Mouse (Mus musculus): Measurements from ENCODE around the gene Bfsp2. TPM values are rescaled to one million over a fixed set of nuclear protein-coding genes. Genes with fewer than 3 reads are reported as not detected.
A peak's percentile ranks its signal among the peaks of the same experiment; 100 is the strongest.
"Not testable (repeated sequence)": the region's sequence is repeated elsewhere in the genome, so short reads cannot be mapped to it uniquely, and the experiment has no call there.

Bfsp2 gene
- polyA plus RNA-seq, 1 experiment from 2014 or later: 1.0 TPM

GRCm38 (mm10) chr9:103418786-103419185 lies 61.4 kb downstream of the Bfsp2 start:
- 91% methylated on average over 2 of the region's 2 CpGs for WGBS
- DNase-seq (ENCODE audit: low spot score): no peak
- H3K27me3 ChIP-seq (ENCODE audit: low read depth, poor library complexity, severe bottlenecking): no peaks in the 10 kb centered on the region

GRCm38 (mm10) chr9:103418267-103418666 lies 62.0 kb downstream of the Bfsp2 start:
- H3K36me3 ChIP-seq; H3K27ac ChIP-seq; H3K4me3 ChIP-seq; H3K27me3 ChIP-seq (ENCODE audit: low read depth, poor library complexity, severe bottlenecking); H3K9me3 ChIP-seq (replicated peaks); DNase-seq (ENCODE audit: low spot score): not testable (repeated sequence)
- H3K4me1 ChIP-seq: peaks cover 21% of the 10 kb centered on the region
- WGBS: 94% methylated on average over 1 of the region's 1 CpGs

More at GRCm38 (mm10) chr9:103418786-103419185, 61.4 kb downstream of the Bfsp2 start:
- Histone ChIP-seq H3K9me3 (replicated peaks) (no peaks in the 10 kb centered on the region), H3K36me3 (no peaks in the 10 kb centered on the region), H3K27ac (no peak overlapping the region), H3K4me3 (no peak overlapping the region), H3K4me1 (peaks cover 17% of the 10 kb centered on the region)

GRCm38 (mm10) chr9:103413457-103413856 lies 66.8 kb downstream of the Bfsp2 start:
- no peak overlapping the region for H3K4me3 ChIP-seq
- H3K36me3 ChIP-seq: no peaks in the 10 kb centered on the region
- no peaks in the 10 kb centered on the region for H3K27me3 ChIP-seq (ENCODE audit: low read depth, poor library complexity, severe bottlenecking)
- WGBS: 53% methylated on average over 9 of the region's 9 CpGs
- peaks cover 24% of the 10 kb centered on the region for H3K4me1 ChIP-seq
- no peak overlapping the region for H3K27ac ChIP-seq
- DNase-seq (ENCODE audit: low spot score): no peak
- no peaks in the 10 kb centered on the region for H3K9me3 ChIP-seq (replicated peaks)

GRCm38 (mm10) chr9:103409119-103409518 lies 71.1 kb downstream of the Bfsp2 start:
- no peaks in the 10 kb centered on the region for H3K36me3 ChIP-seq
- no peak for DNase-seq (ENCODE audit: low spot score)
- H3K4me1 ChIP-seq: peaks cover 25% of the 10 kb centered on the region
- no peak overlapping the region for H3K4me3 ChIP-seq
- H3K27ac ChIP-seq: no peak overlapping the region; the same call in 1 of the 2 replicates
- no peaks in the 10 kb centered on the region for H3K27me3 ChIP-seq (ENCODE audit: low read depth, poor library complexity, severe bottlenecking)
- no peaks in the 10 kb centered on the region for H3K9me3 ChIP-seq (replicated peaks)
- 81% methylated on average over 2 of the region's 2 CpGs for WGBS

- Histone ChIP-seq H3K27ac (no peak overlapping the region; the same call in 1 of the 2 replicates), H3K9me3 (replicated peaks) (no peaks in the 10 kb centered on the region)
- no peak for DNase-seq (ENCODE audit: low spot score)
Observed at GRCm38 (mm10) chr9:103408136-103408777, 72.0 kb downstream of the Bfsp2 start.

GRCm38 (mm10) chr9:103403331-103403973 lies 76.8 kb downstream of the Bfsp2 start:
- Histone ChIP-seq H3K4me1 (peaks cover 9% of the 10 kb centered on the region), H3K27me3 (ENCODE audit: low read depth, poor library complexity, severe bottlenecking) (peaks cover 5% of the 10 kb centered on the region; the same call in 1 of the 2 replicates), H3K9me3 (replicated peaks) (no peaks in the 10 kb centered on the region; the same call in 1 of the 2 replicates), H3K36me3 (no peaks in the 10 kb centered on the region), H3K4me3 (no peak overlapping the region), H3K27ac (no peak overlapping the region)
- WGBS: 87% methylated on average over 4 of the region's 4 CpGs
- DNase-seq (ENCODE audit: low spot score): no peak

More at GRCm38 (mm10) chr9:103408136-103408777, 72.0 kb downstream of the Bfsp2 start:
- H3K27me3 ChIP-seq (ENCODE audit: low read depth, poor library complexity, severe bottlenecking): no peaks in the 10 kb centered on the region
- 82% methylated on average over 4 of the region's 4 CpGs for WGBS
- peaks cover 17% of the 10 kb centered on the region for H3K4me1 ChIP-seq
- no peaks in the 10 kb centered on the region for H3K36me3 ChIP-seq
- no peak overlapping the region for H3K4me3 ChIP-seq

- Histone ChIP-seq H3K36me3 (no peaks in the 10 kb centered on the region), H3K4me3 (no peak overlapping the region), H3K9me3 (replicated peaks) (no peaks in the 10 kb centered on the region; the same call in 1 of the 2 replicates), H3K27me3 (ENCODE audit: low read depth, poor library complexity, severe bottlenecking) (peaks cover 23% of the 10 kb centered on the region; the same call in 1 of the 2 replicates), H3K27ac (0 out of 2 replicates have a peak overlapping the region, but pooled peaks have one; percentile 6), H3K4me1 (peaks cover 13% of the 10 kb centered on the region)
- peak; percentile 64 for DNase-seq (ENCODE audit: low spot score)
- WGBS: 57% methylated on average over 21 of the region's 21 CpGs
Observed at GRCm38 (mm10) chr9:103398509-103399157, 81.6 kb downstream of the Bfsp2 start.

- 90% methylated on average over 11 of the region's 11 CpGs for WGBS
- no peak overlapping the region for H3K27ac ChIP-seq
- peaks cover 45% of the 10 kb centered on the region; the same call in 1 of the 2 replicates for H3K27me3 ChIP-seq (ENCODE audit: low read depth, poor library complexity, severe bottlenecking)
- no peak for DNase-seq (ENCODE audit: low spot score)
- peaks cover 2% of the 10 kb centered on the region for H3K4me1 ChIP-seq
- no peaks in the 10 kb centered on the region for H3K9me3 ChIP-seq (replicated peaks)
- no peaks in the 10 kb centered on the region for H3K36me3 ChIP-seq
- no peak overlapping the region for H3K4me3 ChIP-seq
Observed at GRCm38 (mm10) chr9:103393256-103393655, 87.0 kb downstream of the Bfsp2 start.

GRCm38 (mm10) chr9:103391796-103392372 lies 88.3 kb downstream of the Bfsp2 start:
- no peaks in the 10 kb centered on the region for H3K9me3 ChIP-seq (replicated peaks)
- no peak for DNase-seq (ENCODE audit: low spot score)
- H3K27me3 ChIP-seq (ENCODE audit: low read depth, poor library complexity, severe bottlenecking): peaks cover 38% of the 10 kb centered on the region; the same call in 1 of the 2 replicates
- no peaks in the 10 kb centered on the region for H3K36me3 ChIP-seq
- H3K4me3 ChIP-seq: no peak overlapping the region
- H3K4me1 ChIP-seq: peaks cover 11% of the 10 kb centered on the region
- WGBS: 85% methylated on average over 6 of the region's 6 CpGs
- no peak overlapping the region for H3K27ac ChIP-seq

GRCm38 (mm10) chr9:103389261-103389660 lies 91.0 kb downstream of the Bfsp2 start:
- H3K36me3 ChIP-seq: no peaks in the 10 kb centered on the region
- DNase-seq (ENCODE audit: low spot score): no peak
- H3K4me3 ChIP-seq: no peak overlapping the region
- peaks cover 24% of the 10 kb centered on the region for H3K4me1 ChIP-seq
- H3K27me3 ChIP-seq (ENCODE audit: low read depth, poor library complexity, severe bottlenecking): peaks cover 27% of the 10 kb centered on the region; the same call in 1 of the 2 replicates
- H3K27ac ChIP-seq: no peak overlapping the region
- no peaks in the 10 kb centered on the region for H3K9me3 ChIP-seq (replicated peaks)
- 94% methylated on average over 6 of the region's 6 CpGs for WGBS

- no peak for DNase-seq (ENCODE audit: low spot score)
- Histone ChIP-seq H3K36me3 (no peaks in the 10 kb centered on the region), H3K27ac (no peak overlapping the region; the same call in 1 of the 2 replicates), H3K4me3 (no peak overlapping the region), H3K27me3 (ENCODE audit: low read depth, poor library complexity, severe bottlenecking) (peaks cover 13% of the 10 kb centered on the region; the same call in 1 of the 2 replicates), H3K4me1 (peaks cover 24% of the 10 kb centered on the region), H3K9me3 (replicated peaks) (no peaks in the 10 kb centered on the region)
- 68% methylated on average over 10 of the region's 10 CpGs for WGBS
Observed at GRCm38 (mm10) chr9:103387011-103387653, 93.1 kb downstream of the Bfsp2 start.

- Histone ChIP-seq H3K4me3 (no peak overlapping the region), H3K4me1 (peaks cover 24% of the 10 kb centered on the region), H3K27me3 (ENCODE audit: low read depth, poor library complexity, severe bottlenecking) (peaks cover 8% of the 10 kb centered on the region; the same call in 1 of the 2 replicates), H3K27ac (no peak overlapping the region; the same call in 1 of the 2 replicates), H3K9me3 (replicated peaks) (no peaks in the 10 kb centered on the region), H3K36me3 (no peaks in the 10 kb centered on the region)
- peak; percentile 39 for DNase-seq (ENCODE audit: low spot score)
- WGBS: 30% methylated on average over 5 of the region's 5 CpGs
Observed at GRCm38 (mm10) chr9:103386573-103386972, 93.6 kb downstream of the Bfsp2 start.
